Mouse (Mus musculus): Measurements from ENCODE around the gene Plch2.

GRCm38 (mm10) chr4:155058325-155058724 lies 1.7 kb upstream of the Plch2 start:
- TF ChIP-seq CTCF (IDR thresholded peaks at IDR 0.05) (no peak), EP300 (IDR thresholded peaks at IDR 0.05) (no peak)

Measured in lung, postnatal 0 days (tissue).